Mouse (Mus musculus) intestine, embryonic 15.5 days (tissue): ENCODE data around the gene Ccdc22. TPM values are rescaled to one million over a fixed set of nuclear protein-coding genes. Genes with fewer than 3 reads are reported as not detected.

Source experiments
- ATAC-seq: fragments of 200-750 bp; cut with Nextera tagmentation; 2 replicates; pipeline ENCODE4 v1.8.0; 2017; ENCODE audit warnings: moderate TSS enrichment, moderate library complexity
- H3K27ac ChIP-seq: fragments of 300-500 bp; sonication (generic); 2 replicates; pipeline ENCODE4 v1.5.1; 2015; ENCODE audit warnings: mild to moderate bottlenecking, inconsistent platforms
- H3K27me3 ChIP-seq: fragments of 300-500 bp; sonication (generic); replicated peaks from 2 replicates; pipeline ENCODE4 v1.6.1; 2015; ENCODE audit warnings: inconsistent platforms
- H3K36me3 ChIP-seq: fragments of 300-500 bp; sonication (generic); 2 replicates; pipeline ENCODE4 v1.6.1; 2015; ENCODE audit warnings: inconsistent platforms
- H3K4me1 ChIP-seq: fragments of 300-500 bp; sonication (generic); replicated peaks from 2 replicates; pipeline ENCODE4 v1.6.1; 2015; ENCODE audit warnings: inconsistent platforms
- H3K4me2 ChIP-seq: fragments of 300-500 bp; sonication (generic); replicated peaks from 2 replicates; pipeline ENCODE4 v1.6.1; 2015; ENCODE audit warnings: mild to moderate bottlenecking, inconsistent platforms
- H3K4me3 ChIP-seq: fragments of 300-500 bp; sonication (generic); replicated peaks from 2 replicates; pipeline ENCODE4 v1.5.1; 2015; ENCODE audit warnings: inconsistent platforms
- H3K9ac ChIP-seq: fragments of 300-500 bp; sonication (generic); 2 replicates; pipeline ENCODE4 v1.6.1; 2015; ENCODE audit warnings: inconsistent platforms
- H3K9me3 ChIP-seq: fragments of 300-500 bp; sonication (generic); 2 replicates; pipeline ENCODE4 v1.6.1; 2016; ENCODE audit warnings: inconsistent platforms
- WGBS: fragments of 180-500 bp; shearing (Covaris S2); methylation state at CpG from one replicate; pipeline ENCODE4 v1.1.7; 2015; 5-methylcytosine and 5-hydroxymethylcytosine counted together
- polyA plus RNA-seq: library from polyadenylated mRNA; unstranded; fragments of >200 nt; fragmentation: Nextera tagmentation; extraction: Ambion mirVana; gene quantifications from 2 replicates; pipeline ENCODE4 v1.2.1, GENCODE M21; 2015

Gene Ccdc22
- polyA plus RNA-seq, 1 experiment from 2014 or later: 31.4 TPM

DNA sequence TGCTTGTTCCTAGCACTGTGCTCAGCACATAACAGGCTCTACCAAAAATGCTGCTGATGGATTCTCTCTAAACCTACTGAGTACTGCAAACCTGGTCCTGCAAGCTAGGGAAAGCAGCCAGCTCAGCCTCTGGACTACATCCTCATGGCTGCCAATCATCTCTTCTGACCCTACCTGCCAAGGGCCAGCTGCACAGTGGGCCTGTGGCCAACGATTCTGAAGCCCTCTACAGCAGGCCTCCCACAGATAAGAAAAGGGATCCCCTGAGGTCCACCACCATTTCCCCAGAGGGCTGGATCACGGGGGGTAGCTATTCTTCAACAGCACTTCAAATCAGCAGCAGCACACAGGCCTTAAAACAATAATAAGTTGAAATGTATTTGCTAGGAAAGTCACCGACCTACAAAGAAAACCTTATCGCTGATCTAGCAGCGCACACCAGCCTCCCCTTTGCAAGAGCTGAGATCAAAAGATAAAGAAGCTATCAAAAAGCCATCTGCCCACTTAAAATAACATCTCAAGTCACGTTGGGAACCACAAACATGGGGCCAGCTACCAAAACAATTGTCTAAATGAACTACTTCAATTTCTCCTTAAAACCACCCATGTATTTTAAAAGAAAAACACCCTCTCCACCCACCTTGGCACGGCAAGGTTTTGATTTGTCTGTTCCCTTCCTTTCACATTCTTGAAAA lies 34.7 kb downstream of the Ccdc22 start:
- no peak for ATAC-seq
- no peak overlapping the region for H3K4me2 ChIP-seq
- no peaks in the 10 kb centered on the region for H3K27me3 ChIP-seq
- H3K4me1 ChIP-seq: peaks cover 3% of the 10 kb centered on the region; the same call in 1 of the 2 replicates
- no peak overlapping the region for H3K27ac ChIP-seq
- H3K4me3 ChIP-seq: no peak overlapping the region
- no peaks in the 10 kb centered on the region for H3K9me3 ChIP-seq
- WGBS: 61% methylated on average over 7 of the region's 7 CpGs
- H3K36me3 ChIP-seq: no peaks in the 10 kb centered on the region
- H3K9ac ChIP-seq: no peak overlapping the region

DNA sequence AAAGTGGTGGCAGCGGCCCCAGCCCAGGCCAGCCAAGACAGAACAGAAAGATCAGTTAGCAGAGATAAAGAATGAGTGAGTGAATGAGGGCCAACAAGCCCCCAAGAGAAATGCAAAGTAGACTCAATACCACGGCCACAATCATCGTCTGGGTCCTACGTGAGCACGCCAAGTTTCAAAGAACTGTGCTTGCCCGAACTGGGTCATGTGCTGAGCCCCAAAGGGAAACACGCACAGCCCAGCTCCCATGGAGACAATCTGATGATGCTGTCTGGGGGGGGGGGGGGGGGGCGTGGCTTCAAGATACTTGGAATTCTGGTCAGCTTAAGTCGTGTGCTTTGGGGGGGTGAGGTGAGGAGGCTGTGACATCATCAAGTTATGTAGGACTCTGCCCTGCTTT lies 37.8 kb downstream of the Ccdc22 start:
- WGBS: 72% methylated on average over 9 of the region's 9 CpGs
- H3K9ac ChIP-seq: no peak overlapping the region
- no peak overlapping the region for H3K27ac ChIP-seq
- no peaks in the 10 kb centered on the region for H3K4me1 ChIP-seq
- no peaks in the 10 kb centered on the region for H3K9me3 ChIP-seq
- H3K4me2 ChIP-seq: no peak overlapping the region
- H3K36me3 ChIP-seq: no peaks in the 10 kb centered on the region
- 0 out of 2 replicates have a peak, but pooled peaks have one; percentile 28 for ATAC-seq
- no peaks in the 10 kb centered on the region for H3K27me3 ChIP-seq
- no peak overlapping the region for H3K4me3 ChIP-seq

DNA sequence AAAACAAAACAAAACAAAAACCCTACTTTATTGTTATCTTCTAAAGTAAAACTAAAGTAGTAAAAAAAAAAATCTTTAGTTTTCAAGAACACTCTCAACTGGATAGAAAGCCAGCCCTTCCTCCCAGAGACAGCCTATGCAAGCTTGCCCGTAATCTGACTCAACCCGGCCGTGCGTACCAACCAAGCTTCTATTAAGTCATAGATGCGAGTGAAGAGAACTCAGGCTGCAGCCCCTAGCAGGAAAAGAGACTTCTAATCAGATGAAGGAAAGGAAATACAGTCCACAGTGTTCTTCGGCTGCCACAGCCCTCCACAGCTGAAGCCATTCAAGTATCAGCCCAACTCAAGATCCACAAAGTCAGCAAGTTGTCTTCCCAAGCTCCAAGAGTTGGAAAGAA lies 39.0 kb downstream of the Ccdc22 start:
- Histone ChIP-seq H3K9me3 (no peaks in the 10 kb centered on the region), H3K4me3 (no peak overlapping the region), H3K36me3 (no peaks in the 10 kb centered on the region), H3K4me1 (no peaks in the 10 kb centered on the region), H3K9ac (no peak overlapping the region), H3K27ac (no peak overlapping the region), H3K4me2 (no peak overlapping the region), H3K27me3 (no peaks in the 10 kb centered on the region)
- WGBS: 84% methylated on average over 6 of the region's 6 CpGs
- no peak for ATAC-seq

DNA sequence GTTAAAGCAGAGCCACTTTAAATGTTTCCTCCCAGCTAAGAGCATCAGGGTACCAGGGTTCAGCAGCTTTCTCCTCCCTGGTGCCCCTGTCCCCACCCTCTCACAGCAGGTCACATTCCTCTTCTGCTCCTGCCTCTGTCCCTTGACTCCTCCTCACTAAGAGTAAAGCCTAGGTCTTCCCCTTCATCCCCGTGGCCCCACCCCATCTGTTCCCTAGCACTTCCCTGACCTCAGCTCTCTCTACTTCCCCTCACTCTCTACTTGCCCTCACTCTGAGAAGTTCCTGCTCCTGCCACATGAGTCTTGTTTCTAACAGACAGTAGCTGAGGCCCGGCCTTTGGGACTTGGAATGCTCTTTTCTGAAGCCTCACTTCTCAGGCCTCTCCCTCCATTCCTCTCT lies 42.2 kb downstream of the Ccdc22 start:
- Histone ChIP-seq H3K27ac (no peak overlapping the region), H3K4me2 (no peak overlapping the region)
- 36% methylated on average over 2 of the region's 2 CpGs for WGBS

DNA sequence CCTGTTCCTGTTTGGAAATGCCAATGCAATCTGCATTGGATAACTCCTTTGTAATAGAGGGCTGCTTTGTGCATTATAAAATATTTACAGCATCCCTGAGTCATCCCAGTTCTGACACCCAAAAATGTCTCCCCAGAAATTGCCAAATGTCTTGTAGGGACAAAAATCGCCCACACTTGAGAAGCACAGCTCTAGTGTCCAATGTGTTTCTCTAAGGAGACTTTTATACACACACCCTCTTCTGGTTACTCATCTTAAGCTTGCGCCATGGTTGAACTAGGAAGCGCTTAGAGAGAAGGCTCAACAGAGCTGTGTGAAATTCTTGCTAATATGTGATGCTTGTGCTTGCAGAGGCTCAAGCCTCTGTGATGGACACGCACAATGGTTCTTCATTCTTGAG lies 51.8 kb downstream of the Ccdc22 start:
- H3K9me3 ChIP-seq: no peaks in the 10 kb centered on the region
- no peak overlapping the region for H3K4me2 ChIP-seq
- no peak overlapping the region for H3K27ac ChIP-seq
- no peaks in the 10 kb centered on the region for H3K4me1 ChIP-seq
- H3K27me3 ChIP-seq: no peaks in the 10 kb centered on the region
- no peak overlapping the region for H3K9ac ChIP-seq
- ATAC-seq: no peak
- 91% methylated on average over 4 of the region's 4 CpGs for WGBS
- no peak overlapping the region for H3K4me3 ChIP-seq
- no peaks in the 10 kb centered on the region for H3K36me3 ChIP-seq

More for the DNA sequence above, 42.2 kb downstream of the Ccdc22 start:
- Histone ChIP-seq H3K4me1 (no peaks in the 10 kb centered on the region), H3K4me3 (no peak overlapping the region), H3K9ac (no peak overlapping the region), H3K9me3 (no peaks in the 10 kb centered on the region), H3K36me3 (no peaks in the 10 kb centered on the region), H3K27me3 (no peaks in the 10 kb centered on the region)
- no peak for ATAC-seq

Other genes starting within 250 kb of the Ccdc22 start
- gene Usp27x, start 229.7 kb downstream of the Ccdc22 start, polyA plus RNA-seq: 0.50 and 0.51 TPM in 2 replicates
- gene Foxp3, start 31.9 kb downstream of the Ccdc22 start, polyA plus RNA-seq: not detected in 2 replicates
- 1.3 and 1.5 TPM in 2 replicates for gene Ppp1r3f, start 31.2 kb downstream of the Ccdc22 start, polyA plus RNA-seq
- 0.04 TPM in 1 of 2 replicates, not detected in the other for gene Cacna1f, start 1.6 kb upstream of the Ccdc22 start, polyA plus RNA-seq
- 6.3 and 6.5 TPM in 2 replicates for gene Syp, start 33.0 kb upstream of the Ccdc22 start, polyA plus RNA-seq
- 6.6 and 6.8 TPM in 2 replicates for gene Prickle3, start 51.7 kb upstream of the Ccdc22 start, polyA plus RNA-seq
- gene Plp2, start 65.9 kb upstream of the Ccdc22 start, polyA plus RNA-seq: 198 and 212 TPM in 2 replicates
- gene Magix, start 75.7 kb upstream of the Ccdc22 start, polyA plus RNA-seq: 0.57 and 0.71 TPM in 2 replicates
- 27.6 and 31.8 TPM in 2 replicates for gene Gpkow, start 91.6 kb upstream of the Ccdc22 start, polyA plus RNA-seq
- gene Wdr45, start 108.8 kb upstream of the Ccdc22 start, polyA plus RNA-seq: 25.0 and 27.5 TPM in 2 replicates
- not detected in 2 replicates for gene Gm45208, start 116.7 kb upstream of the Ccdc22 start, polyA plus RNA-seq
- gene Praf2, start 122.9 kb upstream of the Ccdc22 start, polyA plus RNA-seq: 60.3 and 61.4 TPM in 2 replicates
- 12.4 TPM in 2 replicates for gene Ccdc120, start 145.4 kb upstream of the Ccdc22 start, polyA plus RNA-seq
- 23.0 and 23.9 TPM in 2 replicates for gene Tfe3, start 157.0 kb upstream of the Ccdc22 start, polyA plus RNA-seq
- 35.4 and 35.5 TPM in 2 replicates for gene Gripap1, start 184.2 kb upstream of the Ccdc22 start, polyA plus RNA-seq
- gene Kcnd1, start 216.8 kb upstream of the Ccdc22 start, polyA plus RNA-seq: 1.5 and 2.1 TPM in 2 replicates
- gene Otud5, start 235.8 kb upstream of the Ccdc22 start, polyA plus RNA-seq: 37.6 and 37.7 TPM in 2 replicates